Mouse (Mus musculus): ENCODE data around the gene Sh3kbp1.

GRCm38 (mm10) chrX:159903421-159903820 lies 276.3 kb downstream of the Sh3kbp1 start:
- TF ChIP-seq CTCF (IDR thresholded peaks at IDR 0.05; ENCODE audit: low read depth) (no peak), EP300 (IDR thresholded peaks at IDR 0.05; ENCODE audit: low read depth) (no peak)

All from heart, postnatal 0 days (tissue).